Mouse (Mus musculus): ENCODE measurements at regions not wholly inside any gene's neighbourhood (a gene's known extent, or its start where the extent isn't known, plus 50 kb on each side); places are given as distances from the start of the nearest gene placed in this dataset.
A peak's percentile ranks its signal among the peaks of the same experiment; 100 is the strongest.

- 58% methylated on average over 3 of the region's 3 CpGs for WGBS
- no peaks in the 10 kb centered on the region for H3K4me1 ChIP-seq (ENCODE audit: control insufficient read depth, insufficient read depth, low read length)
- no peak for TF ChIP-seq POLR2A (IDR thresholded peaks at IDR 0.05; ENCODE audit: borderline replicate concordance, insufficient read depth, low read length)
- TF ChIP-seq CTCF (IDR thresholded peaks at IDR 0.05; ENCODE audit: borderline replicate concordance, insufficient read depth, low read depth, low read length): no peak
- no peak overlapping the region for H3K4me3 ChIP-seq (replicated peaks; ENCODE audit: insufficient read depth, low read depth, low read length)
- DNase-seq: no peak
- no peaks in the 10 kb centered on the region for H3K27me3 ChIP-seq (ENCODE audit: control insufficient read depth, insufficient read depth, low read length)
- no peak overlapping the region for H3K27ac ChIP-seq (ENCODE audit: insufficient read depth, low read length)
Observed at GRCm38 (mm10) chr13:80666186-80666713, 216.9 kb upstream of the Arrdc3 start.

GRCm38 (mm10) chr13:80689871-80690270 is 193.3 kb upstream of the Arrdc3 start:
- Histone ChIP-seq H3K27me3 (ENCODE audit: control insufficient read depth, insufficient read depth, low read length) (no peaks in the 10 kb centered on the region), H3K4me1 (ENCODE audit: control insufficient read depth, insufficient read depth, low read length) (no peaks in the 10 kb centered on the region), H3K27ac (ENCODE audit: insufficient read depth, low read length) (no peak overlapping the region), H3K4me3 (replicated peaks; ENCODE audit: insufficient read depth, low read depth, low read length) (no peak overlapping the region)
- no peak for DNase-seq
- TF ChIP-seq POLR2A (IDR thresholded peaks at IDR 0.05; ENCODE audit: borderline replicate concordance, insufficient read depth, low read length): no peak
- no peak for TF ChIP-seq CTCF (IDR thresholded peaks at IDR 0.05; ENCODE audit: borderline replicate concordance, insufficient read depth, low read depth, low read length)

GRCm38 (mm10) chr13:80690654-80691386 is 192.4 kb upstream of the Arrdc3 start:
- no peaks in the 10 kb centered on the region for H3K4me1 ChIP-seq (ENCODE audit: control insufficient read depth, insufficient read depth, low read length)
- WGBS: 78% methylated on average over 4 of the region's 4 CpGs
- H3K27me3 ChIP-seq (ENCODE audit: control insufficient read depth, insufficient read depth, low read length): no peaks in the 10 kb centered on the region
- H3K27ac ChIP-seq (ENCODE audit: insufficient read depth, low read length): no peak overlapping the region
- no peak for DNase-seq
- no peak for TF ChIP-seq POLR2A (IDR thresholded peaks at IDR 0.05; ENCODE audit: borderline replicate concordance, insufficient read depth, low read length)
- TF ChIP-seq CTCF (IDR thresholded peaks at IDR 0.05; ENCODE audit: borderline replicate concordance, insufficient read depth, low read depth, low read length): no peak
- H3K4me3 ChIP-seq (replicated peaks; ENCODE audit: insufficient read depth, low read depth, low read length): no peak overlapping the region

- WGBS: 60% methylated on average over 1 of the region's 1 CpGs
- H3K4me3 ChIP-seq (replicated peaks; ENCODE audit: insufficient read depth, low read depth, low read length): no peak overlapping the region
- DNase-seq: no peak
Observed at GRCm38 (mm10) chr13:80695549-80696150, 187.5 kb upstream of the Arrdc3 start.

GRCm38 (mm10) chr13:80709531-80710306 is 173.5 kb upstream of the Arrdc3 start:
- TF ChIP-seq CTCF (IDR thresholded peaks at IDR 0.05; ENCODE audit: borderline replicate concordance, insufficient read depth, low read depth, low read length) (no peak), POLR2A (IDR thresholded peaks at IDR 0.05; ENCODE audit: borderline replicate concordance, insufficient read depth, low read length) (no peak)
- peak; percentile 9 to 11 for DNase-seq
- no peaks in the 10 kb centered on the region for H3K27me3 ChIP-seq (ENCODE audit: control insufficient read depth, insufficient read depth, low read length)
- no peaks in the 10 kb centered on the region for H3K4me1 ChIP-seq (ENCODE audit: control insufficient read depth, insufficient read depth, low read length)
- 5% methylated on average over 9 of the region's 9 CpGs for WGBS
- no peak overlapping the region for H3K4me3 ChIP-seq (replicated peaks; ENCODE audit: insufficient read depth, low read depth, low read length)
- no peak overlapping the region for H3K27ac ChIP-seq (ENCODE audit: insufficient read depth, low read length)

More at GRCm38 (mm10) chr13:80695549-80696150, 187.5 kb upstream of the Arrdc3 start:
- no peak overlapping the region for H3K27ac ChIP-seq (ENCODE audit: insufficient read depth, low read length)
- H3K27me3 ChIP-seq (ENCODE audit: control insufficient read depth, insufficient read depth, low read length): no peaks in the 10 kb centered on the region
- no peak for TF ChIP-seq CTCF (IDR thresholded peaks at IDR 0.05; ENCODE audit: borderline replicate concordance, insufficient read depth, low read depth, low read length)
- no peak for TF ChIP-seq POLR2A (IDR thresholded peaks at IDR 0.05; ENCODE audit: borderline replicate concordance, insufficient read depth, low read length)
- H3K4me1 ChIP-seq (ENCODE audit: control insufficient read depth, insufficient read depth, low read length): no peaks in the 10 kb centered on the region

GRCm38 (mm10) chr13:80719313-80719712 is 163.9 kb upstream of the Arrdc3 start:
- Histone ChIP-seq H3K27me3 (ENCODE audit: control insufficient read depth, insufficient read depth, low read length) (no peaks in the 10 kb centered on the region), H3K4me1 (ENCODE audit: control insufficient read depth, insufficient read depth, low read length) (no peaks in the 10 kb centered on the region), H3K27ac (ENCODE audit: insufficient read depth, low read length) (no peak overlapping the region), H3K4me3 (replicated peaks; ENCODE audit: insufficient read depth, low read depth, low read length) (no peak overlapping the region)
- TF ChIP-seq CTCF (IDR thresholded peaks at IDR 0.05; ENCODE audit: borderline replicate concordance, insufficient read depth, low read depth, low read length): no peak
- TF ChIP-seq POLR2A (IDR thresholded peaks at IDR 0.05; ENCODE audit: borderline replicate concordance, insufficient read depth, low read length): no peak
- no peak for DNase-seq
- WGBS: 89% methylated on average over 3 of the region's 3 CpGs

GRCm38 (mm10) chr13:80723215-80724006 is 159.8 kb upstream of the Arrdc3 start:
- no peak for DNase-seq
- Histone ChIP-seq H3K4me1 (ENCODE audit: control insufficient read depth, insufficient read depth, low read length) (no peaks in the 10 kb centered on the region), H3K27me3 (ENCODE audit: control insufficient read depth, insufficient read depth, low read length) (no peaks in the 10 kb centered on the region), H3K27ac (ENCODE audit: insufficient read depth, low read length) (no peak overlapping the region), H3K4me3 (replicated peaks; ENCODE audit: insufficient read depth, low read depth, low read length) (no peak overlapping the region)
- WGBS: 45% methylated on average over 4 of the region's 4 CpGs
- no peak for TF ChIP-seq CTCF (IDR thresholded peaks at IDR 0.05; ENCODE audit: borderline replicate concordance, insufficient read depth, low read depth, low read length)
- TF ChIP-seq POLR2A (IDR thresholded peaks at IDR 0.05; ENCODE audit: borderline replicate concordance, insufficient read depth, low read length): no peak

Measured in cerebellum, adult 2 months (tissue).